Mouse (Mus musculus) limb, embryonic 15.5 days (tissue): ENCODE data around the gene 4930404N11Rik. TPM values are rescaled to one million over a fixed set of nuclear protein-coding genes. Genes with fewer than 3 reads are reported as not detected.

ENCODE experiments used
- ATAC-seq: fragments of 200-750 bp; cut with Nextera tagmentation; 2 replicates; pipeline ENCODE4 v1.8.0; 2017; ENCODE audit warnings: low read depth, moderate TSS enrichment; ENCODE audit not compliant: insufficient number of reproducible peaks, low FRiP score, low TSS enrichment
- H3K27ac ChIP-seq: fragments of 300-500 bp; sonication (generic); 2 replicates; pipeline ENCODE4 v1.5.1; 2015; ENCODE audit warnings: moderate library complexity, mild to moderate bottlenecking, inconsistent platforms
- H3K27me3 ChIP-seq: fragments of 300-500 bp; sonication (generic); 2 replicates; pipeline ENCODE4 v1.6.1; 2015; ENCODE audit warnings: inconsistent platforms
- H3K36me3 ChIP-seq: fragments of 300-500 bp; sonication (generic); 2 replicates; pipeline ENCODE4 v1.6.1; 2015; ENCODE audit warnings: inconsistent platforms
- H3K4me1 ChIP-seq: fragments of 300-500 bp; sonication (generic); 2 replicates; pipeline ENCODE4 v1.6.1; 2015; ENCODE audit warnings: inconsistent platforms
- H3K4me2 ChIP-seq: fragments of 300-500 bp; sonication (generic); 2 replicates; pipeline ENCODE4 v1.6.1; 2015; ENCODE audit warnings: mild to moderate bottlenecking, inconsistent platforms
- H3K4me3 ChIP-seq: fragments of 300-500 bp; sonication (generic); 2 replicates; pipeline ENCODE4 v1.5.1; 2015; ENCODE audit warnings: mild to moderate bottlenecking, inconsistent platforms
- H3K9ac ChIP-seq: fragments of 300-500 bp; sonication (generic); 2 replicates; pipeline ENCODE4 v1.6.1; 2015; ENCODE audit warnings: inconsistent platforms
- H3K9me3 ChIP-seq: fragments of 300-500 bp; sonication (generic); 2 replicates; pipeline ENCODE4 v1.6.1; 2016; ENCODE audit warnings: inconsistent platforms
- WGBS: fragments of 180-500 bp; shearing (Covaris S2); methylation state at CpG from one replicate; pipeline ENCODE4 v1.1.7; 2015; 5-methylcytosine and 5-hydroxymethylcytosine counted together
- polyA plus RNA-seq: library from polyadenylated mRNA; unstranded; fragments of >200 nt; fragmentation: Nextera tagmentation; extraction: Ambion mirVana; gene quantifications from 2 replicates; pipeline ENCODE4 v1.2.1, GENCODE M21; 2015

4930404N11Rik gene
- polyA plus RNA-seq, 1 experiment from 2014 or later: 0.60 TPM

GRCm38 (mm10) chr10:81400371-81401204, 35.0 kb upstream of the 4930404N11Rik start:
- peaks cover 67% of the 10 kb centered on the region for H3K4me1 ChIP-seq
- WGBS: 56% methylated on average over 22 of the region's 22 CpGs
- no peak overlapping the region for H3K4me3 ChIP-seq
- H3K4me2 ChIP-seq: no peak overlapping the region
- H3K27ac ChIP-seq: peak overlapping the region; percentile 93; the same call in 1 of the 2 replicates
- H3K36me3 ChIP-seq: peaks cover 71% of the 10 kb centered on the region
- no peak for ATAC-seq
- no peaks in the 10 kb centered on the region for H3K27me3 ChIP-seq
- no peaks in the 10 kb centered on the region for H3K9me3 ChIP-seq
- H3K9ac ChIP-seq: no peak overlapping the region

GRCm38 (mm10) chr10:81399798-81400308, 34.2 kb upstream of the 4930404N11Rik start:
- H3K9me3 ChIP-seq: no peaks in the 10 kb centered on the region
- ATAC-seq: no peak
- H3K4me3 ChIP-seq: no peak overlapping the region
- H3K9ac ChIP-seq: no peak overlapping the region
- H3K27ac ChIP-seq: no peak overlapping the region
- H3K27me3 ChIP-seq: no peaks in the 10 kb centered on the region
- H3K36me3 ChIP-seq: peaks cover 66% of the 10 kb centered on the region
- no peak overlapping the region for H3K4me2 ChIP-seq
- peaks cover 70% of the 10 kb centered on the region for H3K4me1 ChIP-seq
- 81% methylated on average over 18 of the region's 18 CpGs for WGBS

- Histone ChIP-seq H3K4me3 (no peak overlapping the region), H3K4me2 (no peak overlapping the region), H3K9ac (0 out of 2 replicates have a peak overlapping the region, but pooled peaks have one; percentile 10), H3K36me3 (peaks cover 61% of the 10 kb centered on the region), H3K27me3 (no peaks in the 10 kb centered on the region), H3K27ac (no peak overlapping the region), H3K4me1 (peaks cover 67% of the 10 kb centered on the region), H3K9me3 (no peaks in the 10 kb centered on the region)
- 65% methylated on average over 5 of the region's 5 CpGs for WGBS
- no peak for ATAC-seq
These were observed 33.7 kb upstream of the 4930404N11Rik start for GRCm38 (mm10) chr10:81399296-81399695.

- Histone ChIP-seq H3K4me3 (no peak overlapping the region), H3K27ac (peak overlapping the region; percentile 71), H3K9me3 (no peaks in the 10 kb centered on the region), H3K4me1 (peaks cover 59% of the 10 kb centered on the region), H3K36me3 (peaks cover 43% of the 10 kb centered on the region), H3K9ac (0 out of 2 replicates have a peak overlapping the region, but pooled peaks have one; percentile 3), H3K4me2 (no peak overlapping the region), H3K27me3 (no peaks in the 10 kb centered on the region)
- ATAC-seq: no peak
- 74% methylated on average over 5 of the region's 5 CpGs for WGBS
These were observed 31.1 kb upstream of the 4930404N11Rik start for GRCm38 (mm10) chr10:81396749-81397148.

GRCm38 (mm10) chr10:81395865-81396264, 30.2 kb upstream of the 4930404N11Rik start:
- Histone ChIP-seq H3K4me2 (no peak overlapping the region), H3K9me3 (no peaks in the 10 kb centered on the region), H3K36me3 (peaks cover 47% of the 10 kb centered on the region), H3K27me3 (no peaks in the 10 kb centered on the region), H3K9ac (no peak overlapping the region), H3K4me1 (peaks cover 50% of the 10 kb centered on the region), H3K27ac (peak overlapping the region; percentile 71; the same call in 1 of the 2 replicates), H3K4me3 (no peak overlapping the region)
- ATAC-seq: no peak
- WGBS: 73% methylated on average over 4 of the region's 4 CpGs

- Histone ChIP-seq H3K27me3 (no peaks in the 10 kb centered on the region), H3K27ac (no peak overlapping the region), H3K4me1 (peaks cover 44% of the 10 kb centered on the region), H3K4me3 (no peak overlapping the region), H3K4me2 (no peak overlapping the region), H3K36me3 (peaks cover 39% of the 10 kb centered on the region), H3K9me3 (no peaks in the 10 kb centered on the region), H3K9ac (no peak overlapping the region)
- WGBS: 12% methylated on average over 5 of the region's 5 CpGs
- ATAC-seq: no peak
These were observed 29.5 kb upstream of the 4930404N11Rik start for GRCm38 (mm10) chr10:81395127-81395526.

- Histone ChIP-seq H3K36me3 (peaks cover 35% of the 10 kb centered on the region), H3K4me2 (peak overlapping the region; percentile 55), H3K4me3 (peak overlapping the region; percentile 29), H3K9ac (peak overlapping the region; percentile 33; the same call in 1 of the 2 replicates), H3K27ac (peak overlapping the region; percentile 74), H3K9me3 (no peaks in the 10 kb centered on the region), H3K4me1 (peaks cover 51% of the 10 kb centered on the region), H3K27me3 (no peaks in the 10 kb centered on the region)
- no peak for ATAC-seq
- WGBS: 7% methylated on average over 19 of the region's 19 CpGs
These were observed 27.9 kb upstream of the 4930404N11Rik start for GRCm38 (mm10) chr10:81393456-81394063.

- Histone ChIP-seq H3K27me3 (no peaks in the 10 kb centered on the region), H3K4me2 (peak within 1 kb of the TSS; percentile 55), H3K27ac (peak within 1 kb of the TSS; percentile 74), H3K4me3 (peak within 1 kb of the TSS; percentile 29), H3K9ac (peak within 1 kb of the TSS; percentile 33; the same call in 1 of the 2 replicates), H3K9me3 (no peaks in the 10 kb centered on the region), H3K4me1 (peaks cover 48% of the 10 kb centered on the region), H3K36me3 (peaks cover 35% of the 10 kb centered on the region)
- 60% methylated on average over 14 of the region's 14 CpGs for WGBS
- no peak for ATAC-seq
These were observed 27.2 kb upstream of the 4930404N11Rik start, which contains the start of gene Smim24 for GRCm38 (mm10) chr10:81392781-81393185. TSS of gene Smim24 (plus strand) at chr10:81393051.

GRCm38 (mm10) chr10:81392270-81392669, 26.7 kb upstream of the 4930404N11Rik start:
- no peak for ATAC-seq
- no peak overlapping the region for H3K4me3 ChIP-seq
- no peak overlapping the region for H3K9ac ChIP-seq

GRCm38 (mm10) chr10:81390678-81390965, 25.0 kb upstream of the 4930404N11Rik start:
- ATAC-seq: no peak
- H3K4me2 ChIP-seq: no peak overlapping the region
- no peaks in the 10 kb centered on the region for H3K27me3 ChIP-seq
- H3K4me3 ChIP-seq: no peak overlapping the region
- H3K27ac ChIP-seq: no peak overlapping the region
- WGBS: 89% methylated on average over 13 of the region's 13 CpGs
- no peak overlapping the region for H3K9ac ChIP-seq
- no peaks in the 10 kb centered on the region for H3K9me3 ChIP-seq
- H3K36me3 ChIP-seq: peaks cover 44% of the 10 kb centered on the region
- peaks cover 40% of the 10 kb centered on the region for H3K4me1 ChIP-seq

More at GRCm38 (mm10) chr10:81392270-81392669, 26.7 kb upstream of the 4930404N11Rik start:
- H3K4me2 ChIP-seq: no peak overlapping the region
- H3K4me1 ChIP-seq: peaks cover 43% of the 10 kb centered on the region
- no peaks in the 10 kb centered on the region for H3K9me3 ChIP-seq
- peaks cover 35% of the 10 kb centered on the region for H3K36me3 ChIP-seq
- 88% methylated on average over 6 of the region's 6 CpGs for WGBS
- H3K27me3 ChIP-seq: no peaks in the 10 kb centered on the region
- H3K27ac ChIP-seq: no peak overlapping the region

GRCm38 (mm10) chr10:81389801-81390677, 24.4 kb upstream of the 4930404N11Rik start:
- H3K27ac ChIP-seq: no peak overlapping the region

More at GRCm38 (mm10) chr10:81389801-81390677, 24.4 kb upstream of the 4930404N11Rik start:
- Histone ChIP-seq H3K9me3 (no peaks in the 10 kb centered on the region), H3K27me3 (no peaks in the 10 kb centered on the region), H3K4me3 (no peak overlapping the region), H3K4me1 (peaks cover 43% of the 10 kb centered on the region), H3K4me2 (no peak overlapping the region), H3K36me3 (peaks cover 44% of the 10 kb centered on the region), H3K9ac (no peak overlapping the region)
- WGBS: 61% methylated on average over 23 of the region's 23 CpGs
- ATAC-seq: 0 out of 2 replicates have a peak, but pooled peaks have one; percentile 31
